Mouse (Mus musculus) bone marrow macrophage, adult 2 months (primary cell): ENCODE measurements at regions not wholly inside any gene's neighbourhood (a gene's known extent, or its start where the extent isn't known, plus 50 kb on each side); places are given as distances from the start of the nearest gene placed in this dataset.

Experiments
- CTCF ChIP-seq: IDR thresholded peaks from 2 replicates; pipeline ENCODE4 v1.5.1; 2012; ENCODE audit warnings: low read depth, mild to moderate bottlenecking, low read length, moderate library complexity
- POLR2A ChIP-seq: IDR thresholded peaks from 2 replicates; pipeline ENCODE4 v1.6.1; 2012; ENCODE audit warnings: mild to moderate bottlenecking, low read depth, low read length, borderline replicate concordance

GRCm38 (mm10) chr2:75609150-75609946 lies 49.7 kb upstream of the Hnrnpa3 start:
- TF ChIP-seq CTCF (no peak), POLR2A (no peak)
